Comparison of ENCODE assay signal across 9 mouse cellular contexts in genomic region chr10:80881301-80881700, GRCm38 (mm10). TPM values are rescaled to one million over a fixed set of nuclear protein-coding genes. Genes with fewer than 3 reads are reported as not detected.
A peak's percentile ranks its signal among the peaks of the same experiment; 100 is the strongest.
DNase-seq lines count a peak whose midpoint lies in the region; ATAC-seq lines count a peak whose summit lies in the region.
"Had no signal": no experiment of that assay in that cellular context is flagged by ENCODE, and none has a peak within 500 bp of the region (broad histone marks: within the 10 kb centered on the region; RNA-seq: fewer than 3 reads in every experiment).

No protein-coding gene starts in this region.

- no peaks in the 10 kb centered on the region for H3K27me3 ChIP-seq in intestine, embryonic 15.5 days (replicated peaks)

- H3K4me3 ChIP-seq in intestine, embryonic 15.5 days (replicated peaks): no peak overlapping the region

- DNase-seq in cerebellum, adult 11-12 months: peak; percentile 65
- DNase-seq in cerebellum, adult 11 months: no peak
- peak; percentile 74 for DNase-seq in urinary bladder, postnatal 14 days (ENCODE audit: low spot score)
- no peak for DNase-seq in urinary bladder, postnatal 10 days (ENCODE audit: low spot score)
- peak; percentile 46 for DNase-seq in embryo, embryonic 11.5 days (ENCODE audit: low read depth, low spot score)
- peak; percentile 90 for DNase-seq in lung, postnatal 36 days
- peak; percentile 63 to 73 for DNase-seq in spleen, postnatal 36 days (ENCODE audit: low spot score in 2 of 2)

- no peak overlapping the region for H3K4me2 ChIP-seq in intestine, embryonic 15.5 days (replicated peaks)

- no peaks in the 10 kb centered on the region for H3K9me3 ChIP-seq in intestine, embryonic 15.5 days

- 28% methylated on average over 10 of the region's 10 CpGs for WGBS in intestine, embryonic 15.5 days

- no peak overlapping the region for H3K9ac ChIP-seq in intestine, embryonic 15.5 days

- no peaks in the 10 kb centered on the region for H3K36me3 ChIP-seq in intestine, embryonic 15.5 days

- H3K4me1 ChIP-seq in intestine, embryonic 15.5 days (replicated peaks): no peaks in the 10 kb centered on the region

- no peak overlapping the region for H3K27ac ChIP-seq in intestine, embryonic 15.5 days

- ATAC-seq in intestine, embryonic 15.5 days: peak; percentile 52; the same call in 1 of the 2 replicates
- ATAC-seq: Patski had no signal

RNA-seq across cellular contexts. Expression of gene Tmprss9, which starts 9.7 kb away (rescaled TPM):
- polyA plus RNA-seq in intestine, embryonic 15.5 days (2015; fragmentation: Nextera tagmentation; extraction: Ambion mirVana): 0.05 TPM in 1 of 2 replicates, not detected in the other

RNA-seq across cellular contexts. Expression of gene Timm13, which starts 19.5 kb away (rescaled TPM):
- polyA plus RNA-seq in intestine, embryonic 15.5 days (2015; fragmentation: Nextera tagmentation; extraction: Ambion mirVana): 363 and 364 TPM in 2 replicates

RNA-seq across cellular contexts. Expression of gene Sppl2b, which starts 26.2 kb away (rescaled TPM):
- polyA plus RNA-seq in intestine, embryonic 15.5 days (2015; fragmentation: Nextera tagmentation; extraction: Ambion mirVana): 34.8 and 37.8 TPM in 2 replicates

RNA-seq across cellular contexts. Expression of gene Lsm7, which starts 26.3 kb away (rescaled TPM):
- polyA plus RNA-seq in intestine, embryonic 15.5 days (2015; fragmentation: Nextera tagmentation; extraction: Ambion mirVana): 270 and 286 TPM in 2 replicates

RNA-seq across cellular contexts. Expression of gene Lmnb2, which starts 36.7 kb away (rescaled TPM):
- polyA plus RNA-seq in intestine, embryonic 15.5 days (2015; fragmentation: Nextera tagmentation; extraction: Ambion mirVana): 41.0 and 42.6 TPM in 2 replicates

Comparison
In these comparisons a context has a peak if more than half of its experiments do, and no peak if none do; other contexts are left out.
1. DNase-seq: peak in cerebellum, adult 11-12 months (single experiment), urinary bladder, postnatal 14 days (single experiment), embryo, embryonic 11.5 days (single experiment), lung, postnatal 36 days (single experiment) and spleen, postnatal 36 days (2 of 2); none in cerebellum, adult 11 months (single experiment) and urinary bladder, postnatal 10 days (single experiment).